Mouse (Mus musculus) forebrain, embryonic 15.5 days (tissue): Measurements from ENCODE around the gene Galntl6. TPM values are rescaled to one million over a fixed set of nuclear protein-coding genes. Genes with fewer than 3 reads are reported as not detected.

Experiments
- ATAC-seq: fragments of 200-750 bp; cut with Nextera tagmentation; replicated peaks from 2 replicates; pipeline ENCODE4 v1.8.0; 2017; ENCODE audit warnings: mild to moderate bottlenecking, moderate TSS enrichment, moderate library complexity
- H3K27ac ChIP-seq: fragments of 300-500 bp; sonication (generic); replicated peaks from 2 replicates; pipeline ENCODE4 v1.5.1; 2015; ENCODE audit warnings: mild to moderate bottlenecking, inconsistent platforms
- H3K27me3 ChIP-seq: fragments of 300-500 bp; sonication (generic); 2 replicates; pipeline ENCODE4 v1.6.1; 2015; ENCODE audit warnings: inconsistent platforms
- H3K36me3 ChIP-seq: fragments of 300-500 bp; sonication (generic); 2 replicates; pipeline ENCODE4 v1.6.1; 2015; ENCODE audit warnings: mild to moderate bottlenecking, inconsistent platforms
- H3K4me1 ChIP-seq: fragments of 300-500 bp; sonication (generic); 2 replicates; pipeline ENCODE4 v1.6.1; 2015; ENCODE audit warnings: inconsistent platforms
- H3K4me2 ChIP-seq: fragments of 300-500 bp; sonication (generic); replicated peaks from 2 replicates; pipeline ENCODE4 v1.6.1; 2015; ENCODE audit warnings: mild to moderate bottlenecking, inconsistent platforms
- H3K4me3 ChIP-seq: fragments of 300-500 bp; sonication (generic); 2 replicates; pipeline ENCODE4 v1.5.1; 2015; ENCODE audit warnings: mild to moderate bottlenecking, inconsistent platforms
- H3K9ac ChIP-seq: fragments of 300-500 bp; sonication (generic); replicated peaks from 2 replicates; pipeline ENCODE4 v1.6.1; 2015; ENCODE audit warnings: mild to moderate bottlenecking, inconsistent platforms
- H3K9me3 ChIP-seq: fragments of 300-500 bp; sonication (generic); 2 replicates; pipeline ENCODE4 v1.6.1; 2016; ENCODE audit warnings: inconsistent platforms
- WGBS: fragments of 180-500 bp; shearing (Covaris S2); methylation state at CpG from one replicate; pipeline ENCODE4 v1.1.7; 2015; ENCODE audit warnings: mixed read lengths; 5-methylcytosine and 5-hydroxymethylcytosine counted together
- polyA plus RNA-seq: library from polyadenylated mRNA; unstranded; fragments of >200 nt; fragmentation: Nextera tagmentation; extraction: Ambion mirVana; gene quantifications from 2 replicates; pipeline ENCODE4 v1.2.1, GENCODE M21; 2015

Gene Galntl6
- polyA plus RNA-seq, 1 experiment from 2014 or later: 7.3 TPM

DNA sequence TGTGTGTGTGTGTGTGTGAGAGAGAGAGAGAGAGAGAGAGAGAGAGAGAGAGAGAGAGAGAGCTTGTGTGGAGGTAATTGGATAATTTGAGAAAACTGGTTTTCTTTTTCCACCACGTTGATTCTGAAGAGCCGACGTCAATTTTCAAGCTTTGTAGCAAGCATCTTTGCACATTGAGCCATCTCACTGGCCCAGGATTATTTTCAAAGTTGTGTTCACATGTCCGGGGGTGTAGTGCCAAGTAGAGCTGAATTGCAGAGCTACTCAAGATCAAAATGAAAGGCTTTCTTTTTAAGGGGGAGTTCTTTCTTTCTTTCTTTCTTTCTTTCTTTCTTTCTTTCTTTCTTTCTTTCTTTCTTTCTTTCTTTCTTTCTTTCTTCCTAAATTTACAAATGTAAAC is 1022.3 kb downstream of the Galntl6 start:
- ATAC-seq: no peak
- H3K4me2 ChIP-seq: no peak overlapping the region
- H3K4me1 ChIP-seq: peaks cover 4% of the 10 kb centered on the region; the same call in 1 of the 2 replicates
- H3K9me3 ChIP-seq: no peaks in the 10 kb centered on the region
- no peak overlapping the region for H3K4me3 ChIP-seq
- 54% methylated on average over 4 of the region's 4 CpGs for WGBS
- no peaks in the 10 kb centered on the region for H3K27me3 ChIP-seq
- H3K36me3 ChIP-seq: no peaks in the 10 kb centered on the region
- no peak overlapping the region for H3K27ac ChIP-seq
- no peak overlapping the region for H3K9ac ChIP-seq

DNA sequence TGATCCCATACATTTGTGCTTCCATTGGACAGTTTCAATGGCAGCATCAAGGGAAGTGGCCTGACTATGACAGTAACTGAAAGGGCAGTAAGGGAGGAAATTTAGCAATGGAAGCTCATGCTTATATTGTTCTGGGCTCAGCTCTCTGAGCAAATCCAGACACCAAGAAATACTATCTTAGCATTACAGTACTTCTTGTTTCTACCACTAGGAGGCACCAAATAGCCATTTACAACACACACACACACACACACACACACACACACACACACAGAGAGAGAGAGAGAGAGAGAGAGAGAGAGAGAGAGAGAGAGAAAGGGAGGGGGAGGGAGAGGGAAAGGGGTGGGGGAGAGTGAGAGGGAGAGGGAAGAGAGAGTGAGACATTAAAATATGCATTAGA is 1023.6 kb downstream of the Galntl6 start:
- Histone ChIP-seq H3K9ac (no peak overlapping the region), H3K4me2 (no peak overlapping the region), H3K4me3 (no peak overlapping the region), H3K36me3 (no peaks in the 10 kb centered on the region), H3K4me1 (peaks cover 4% of the 10 kb centered on the region; the same call in 1 of the 2 replicates), H3K9me3 (no peaks in the 10 kb centered on the region), H3K27ac (no peak overlapping the region), H3K27me3 (no peaks in the 10 kb centered on the region)
- ATAC-seq: no peak

DNA sequence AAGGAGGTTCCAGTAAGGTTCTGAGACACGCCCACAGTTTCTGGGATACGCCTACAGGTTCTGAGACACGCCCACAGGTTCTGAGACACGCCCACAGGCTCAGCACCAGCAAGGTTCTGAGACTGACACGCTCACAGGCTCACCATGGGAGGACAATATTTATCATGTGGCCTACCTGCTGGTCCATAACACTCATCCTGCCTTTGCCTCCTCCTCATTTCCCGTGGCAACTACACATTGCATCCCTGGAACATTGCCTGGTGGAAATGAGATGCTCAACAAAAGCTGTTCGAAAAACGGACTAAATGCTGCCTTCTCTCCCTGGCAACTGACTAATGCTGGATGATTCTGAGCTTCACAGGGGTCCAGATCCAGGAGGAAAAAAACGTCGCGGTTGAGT is 1033.0 kb downstream of the Galntl6 start:
- 53% methylated on average over 11 of the region's 11 CpGs for WGBS
- Histone ChIP-seq H3K27ac (peak overlapping the region; percentile 19; the same call in 1 of the 2 replicates), H3K9me3 (no peaks in the 10 kb centered on the region), H3K4me3 (no peak overlapping the region), H3K4me1 (peaks cover 4% of the 10 kb centered on the region; the same call in 1 of the 2 replicates), H3K27me3 (no peaks in the 10 kb centered on the region), H3K9ac (no peak overlapping the region), H3K36me3 (no peaks in the 10 kb centered on the region), H3K4me2 (no peak overlapping the region)
- ATAC-seq: no peak; the same call in 1 of the 2 replicates

DNA sequence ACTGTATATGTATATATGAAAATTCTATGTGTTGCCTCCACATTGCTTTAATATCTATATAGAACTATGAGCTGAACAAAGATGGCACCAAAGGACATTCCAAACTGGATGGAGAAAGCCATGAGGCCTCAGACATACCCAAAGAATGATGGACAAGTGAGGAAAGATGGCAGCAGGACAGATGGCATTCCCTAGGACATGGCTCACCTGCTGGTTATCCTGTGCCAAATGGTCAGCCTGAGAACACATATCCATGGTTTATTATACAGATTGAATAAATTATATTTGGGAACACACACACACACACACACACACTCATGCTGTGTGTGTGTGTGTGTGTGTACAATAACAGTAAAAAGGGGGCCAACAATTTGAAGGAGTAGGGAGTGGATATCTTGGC is 1063.4 kb downstream of the Galntl6 start:
- Histone ChIP-seq H3K9me3 (no peaks in the 10 kb centered on the region), H3K27me3 (no peaks in the 10 kb centered on the region), H3K27ac (no peak overlapping the region), H3K36me3 (no peaks in the 10 kb centered on the region), H3K4me3 (no peak overlapping the region), H3K4me2 (no peak overlapping the region), H3K9ac (no peak overlapping the region), H3K4me1 (no peaks in the 10 kb centered on the region)
- ATAC-seq: no peak

DNA sequence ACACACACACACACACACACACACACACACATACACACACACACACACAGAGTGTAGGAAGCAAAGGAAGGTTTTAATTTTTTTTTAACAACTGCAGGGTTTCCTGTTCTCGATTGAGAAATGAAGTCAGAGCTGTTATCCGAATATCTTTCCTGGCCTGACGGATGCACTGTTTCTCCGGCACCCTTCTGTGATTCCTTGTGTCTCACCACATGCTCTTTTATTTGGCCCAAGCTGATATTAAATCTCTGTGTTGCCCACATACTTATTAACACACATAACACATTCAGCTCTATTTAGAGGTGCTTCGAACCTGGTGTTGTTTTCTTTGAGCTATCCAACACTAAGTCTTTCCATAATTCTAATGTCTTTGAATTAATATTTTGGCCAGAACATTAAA is 1069.0 kb downstream of the Galntl6 start:
- Histone ChIP-seq H3K27ac (peak overlapping the region; percentile 75), H3K4me3 (no peak overlapping the region), H3K27me3 (no peaks in the 10 kb centered on the region), H3K4me1 (peaks cover 12% of the 10 kb centered on the region), H3K9ac (no peak overlapping the region), H3K36me3 (no peaks in the 10 kb centered on the region), H3K9me3 (no peaks in the 10 kb centered on the region), H3K4me2 (no peak overlapping the region)
- 43% methylated on average over 5 of the region's 5 CpGs for WGBS
- peak; percentile 14; the same call in 1 of the 2 replicates for ATAC-seq

DNA sequence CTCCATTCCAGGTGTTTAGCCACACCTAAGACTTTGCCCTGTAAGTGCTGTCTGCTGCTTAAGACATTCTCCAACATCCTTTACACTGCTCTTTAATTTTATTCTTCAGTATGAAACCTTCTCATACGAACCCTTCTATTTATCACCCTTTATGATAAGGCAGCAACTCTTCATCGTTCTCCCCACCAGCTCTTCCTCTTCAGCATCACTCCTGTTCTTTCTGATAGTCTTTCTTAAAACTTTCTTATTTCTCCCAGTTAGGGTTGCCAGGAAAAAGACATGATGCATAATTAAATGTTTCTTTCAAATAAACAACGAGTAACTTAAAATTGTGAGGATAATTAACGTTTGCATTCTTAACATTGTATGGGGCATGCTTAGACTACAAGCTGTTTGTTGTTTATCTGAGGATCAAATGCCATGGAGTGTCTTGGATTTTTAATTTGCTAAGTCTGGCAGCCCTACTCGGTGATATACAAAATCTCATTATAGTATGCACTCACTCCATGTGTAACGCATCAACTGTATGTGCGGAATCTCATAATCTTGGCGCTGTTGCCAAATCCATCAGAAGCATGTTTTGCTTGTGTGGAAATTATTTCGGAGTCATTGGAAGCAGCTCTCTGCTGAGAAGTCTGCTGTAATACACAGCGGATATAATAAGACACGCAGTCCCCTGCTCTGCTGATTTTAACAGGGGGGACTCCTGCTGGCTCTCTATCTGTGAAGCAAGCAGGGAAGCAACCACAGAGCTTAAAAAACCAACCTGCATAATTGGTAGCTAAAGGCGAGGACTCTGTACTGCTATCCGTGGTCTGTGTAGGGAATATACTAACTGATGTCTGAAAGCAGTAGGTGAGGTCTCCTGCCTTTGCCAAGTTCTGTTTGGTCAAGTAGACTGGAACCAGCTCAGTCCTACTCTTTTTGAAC is 1069.7 kb downstream of the Galntl6 start:
- Histone ChIP-seq H3K4me1 (peaks cover 12% of the 10 kb centered on the region), H3K36me3 (no peaks in the 10 kb centered on the region), H3K27me3 (no peaks in the 10 kb centered on the region), H3K9me3 (no peaks in the 10 kb centered on the region), H3K4me3 (no peak overlapping the region), H3K9ac (no peak overlapping the region), H3K27ac (peak overlapping the region; percentile 75), H3K4me2 (no peak overlapping the region)
- peak; percentile 94 for ATAC-seq
- WGBS: 45% methylated on average over 13 of the region's 13 CpGs

DNA sequence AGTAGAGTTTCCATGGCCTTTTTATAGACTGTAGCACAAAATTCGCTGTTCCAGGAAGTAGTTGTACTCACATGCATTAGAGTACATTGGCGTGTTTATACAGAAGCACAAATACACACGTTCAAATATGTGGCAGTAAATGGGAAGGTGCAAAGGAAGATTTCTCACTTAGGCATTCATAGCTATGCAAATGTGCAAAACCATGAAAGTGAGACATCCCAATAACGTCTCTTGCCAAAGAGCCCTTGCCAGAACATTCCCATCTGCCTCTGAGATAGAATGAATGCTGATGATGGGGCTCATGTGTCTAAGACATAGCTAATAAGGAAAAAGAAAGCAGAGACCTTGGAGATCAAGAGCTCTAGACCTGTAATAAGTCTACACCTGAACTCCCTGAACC is 1071.0 kb downstream of the Galntl6 start:
- Histone ChIP-seq H3K27me3 (no peaks in the 10 kb centered on the region), H3K4me1 (peaks cover 23% of the 10 kb centered on the region), H3K9ac (no peak overlapping the region), H3K9me3 (no peaks in the 10 kb centered on the region), H3K4me3 (no peak overlapping the region), H3K4me2 (no peak overlapping the region), H3K27ac (peak overlapping the region; percentile 75), H3K36me3 (no peaks in the 10 kb centered on the region)
- WGBS: 52% methylated on average over 4 of the region's 4 CpGs
- ATAC-seq: peak; percentile 23; the same call in 1 of the 2 replicates

DNA sequence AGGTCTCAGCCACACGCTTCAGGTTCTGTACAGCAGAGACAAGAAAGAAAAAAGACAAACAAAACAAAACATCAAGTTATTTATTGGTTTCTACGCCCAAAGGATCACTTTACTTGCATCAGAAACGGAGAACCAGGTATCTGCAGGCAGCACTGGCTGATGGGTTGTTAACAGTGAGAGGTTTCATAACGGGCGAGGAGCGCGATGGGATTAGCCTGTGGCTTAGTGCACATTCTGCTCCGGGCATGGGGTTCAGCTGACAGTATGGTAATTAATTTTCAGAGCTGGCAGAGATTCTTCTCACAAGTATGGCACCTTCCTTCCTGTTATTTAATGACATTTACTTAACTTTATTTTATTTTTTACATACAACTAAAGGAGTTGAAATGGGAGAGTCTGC is 1075.1 kb downstream of the Galntl6 start:
- Histone ChIP-seq H3K9me3 (no peaks in the 10 kb centered on the region), H3K27ac (no peak overlapping the region), H3K36me3 (no peaks in the 10 kb centered on the region), H3K4me1 (peaks cover 26% of the 10 kb centered on the region), H3K4me3 (peak overlapping the region; percentile 13; the same call in 1 of the 2 replicates), H3K27me3 (no peaks in the 10 kb centered on the region), H3K4me2 (peak overlapping the region; percentile 17), H3K9ac (no peak overlapping the region)
- 28% methylated on average over 8 of the region's 8 CpGs for WGBS
- no peak for ATAC-seq

DNA sequence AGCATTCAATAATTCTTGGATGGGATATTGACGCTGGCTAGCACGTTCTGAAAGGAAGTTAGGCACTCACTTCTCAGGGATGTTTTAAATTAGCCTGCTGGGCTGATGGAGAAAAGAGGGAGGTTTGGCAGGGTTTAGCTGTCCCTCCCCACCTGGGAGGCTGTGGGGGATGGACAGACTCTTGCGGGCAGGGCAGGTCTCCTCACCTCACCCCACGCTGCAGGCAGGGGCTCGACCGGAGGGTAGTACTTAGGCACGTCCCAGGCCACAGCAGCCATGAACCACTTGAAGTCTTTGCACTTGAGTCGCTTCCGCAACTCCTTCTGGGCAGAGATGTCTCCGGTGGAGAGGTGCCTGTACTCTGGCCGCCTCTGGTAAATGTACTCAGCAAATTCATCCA is 1075.5 kb downstream of the Galntl6 start:
- Histone ChIP-seq H3K36me3 (no peaks in the 10 kb centered on the region), H3K27ac (no peak overlapping the region), H3K9ac (no peak overlapping the region), H3K4me1 (peaks cover 22% of the 10 kb centered on the region), H3K27me3 (no peaks in the 10 kb centered on the region), H3K4me3 (peak overlapping the region; percentile 13; the same call in 1 of the 2 replicates), H3K4me2 (peak overlapping the region; percentile 17), H3K9me3 (no peaks in the 10 kb centered on the region)
- ATAC-seq: peak; percentile 39; the same call in 1 of the 2 replicates
- WGBS: 38% methylated on average over 11 of the region's 11 CpGs

DNA sequence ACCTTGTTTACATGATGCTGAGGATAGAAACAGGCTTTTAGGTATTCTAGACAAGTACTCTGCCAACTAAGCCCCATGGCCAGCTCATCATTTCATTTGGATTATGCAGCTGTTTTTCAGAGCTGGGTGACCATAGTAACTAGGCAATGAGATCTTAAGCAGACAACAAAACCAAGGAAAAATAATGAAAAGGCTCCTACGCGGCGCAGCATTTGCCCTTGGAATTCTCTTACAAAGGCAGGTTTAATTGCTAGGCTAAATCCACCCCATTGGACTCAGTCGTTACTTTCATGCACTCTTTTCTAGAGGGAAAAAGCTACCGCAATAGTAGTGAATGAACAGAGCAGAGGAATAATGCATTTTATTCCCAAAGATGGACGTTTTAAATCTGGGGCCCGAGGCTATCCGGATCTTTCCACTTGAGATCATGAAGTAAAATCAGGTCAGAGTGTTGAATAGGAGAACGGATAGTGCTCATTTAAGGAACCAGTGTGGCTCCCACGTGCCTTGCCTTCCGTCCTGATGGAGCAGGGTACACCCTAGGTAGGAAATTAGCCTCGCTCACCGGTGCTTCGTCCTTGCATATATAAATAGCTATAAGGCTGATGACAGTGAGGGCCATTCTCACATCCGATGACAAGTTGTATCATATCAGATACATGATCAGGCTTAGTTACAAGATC is 1076.1 kb downstream of the Galntl6 start:
- H3K4me1 ChIP-seq: peaks cover 18% of the 10 kb centered on the region
- no peaks in the 10 kb centered on the region for H3K9me3 ChIP-seq
- H3K9ac ChIP-seq: no peak overlapping the region
- no peak overlapping the region for H3K27ac ChIP-seq
- no peaks in the 10 kb centered on the region for H3K36me3 ChIP-seq
- H3K27me3 ChIP-seq: no peaks in the 10 kb centered on the region
- peak; percentile 57 for ATAC-seq
- H3K4me3 ChIP-seq: no peak overlapping the region
- WGBS: 13% methylated on average over 15 of the region's 15 CpGs
- H3K4me2 ChIP-seq: peak overlapping the region; percentile 17

DNA sequence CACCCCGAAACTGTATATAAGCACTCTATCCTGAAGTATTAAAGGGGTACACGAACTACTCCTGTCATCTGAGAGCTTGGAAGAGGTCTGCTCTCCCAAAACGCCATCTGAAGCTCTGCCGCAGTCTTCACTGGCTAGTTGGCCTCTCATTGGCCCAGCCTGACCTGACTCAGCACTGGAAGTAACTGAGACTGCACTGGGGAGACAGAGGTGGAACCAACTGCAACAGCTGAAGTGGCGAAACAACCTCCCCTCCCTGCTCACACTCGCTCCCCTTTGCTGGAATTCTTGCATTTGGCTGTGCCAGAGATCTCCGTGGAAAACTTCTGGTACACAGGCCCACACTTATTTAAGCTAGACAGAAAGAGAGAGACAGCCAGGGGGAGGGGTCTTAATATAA is 1089.3 kb downstream of the Galntl6 start:
- no peak for ATAC-seq
- H3K4me2 ChIP-seq: no peak overlapping the region
- no peak overlapping the region for H3K9ac ChIP-seq
- no peaks in the 10 kb centered on the region for H3K9me3 ChIP-seq
- no peaks in the 10 kb centered on the region for H3K36me3 ChIP-seq
- no peaks in the 10 kb centered on the region for H3K27me3 ChIP-seq
- no peaks in the 10 kb centered on the region for H3K4me1 ChIP-seq
- no peak overlapping the region for H3K4me3 ChIP-seq
- WGBS: 69% methylated on average over 7 of the region's 7 CpGs
- no peak overlapping the region for H3K27ac ChIP-seq

DNA sequence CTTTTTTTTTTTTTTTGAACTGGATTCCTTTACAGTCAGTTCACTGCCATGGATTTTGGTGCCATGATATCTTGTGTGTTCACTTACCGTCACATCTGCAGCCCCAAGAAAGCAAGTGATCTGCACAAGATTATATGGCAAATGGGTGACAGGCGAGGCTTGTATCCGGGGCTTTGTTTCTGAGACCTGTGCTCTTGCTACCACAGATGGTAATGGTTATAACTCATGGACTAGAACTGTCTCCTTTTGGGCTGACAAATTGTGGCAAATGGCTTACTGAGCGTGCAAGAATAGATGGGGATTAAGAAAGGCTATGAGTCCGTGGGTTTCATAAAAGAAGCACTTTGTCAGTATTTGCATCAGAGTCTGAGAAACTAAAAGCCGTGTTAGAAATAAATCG is 1096.4 kb downstream of the Galntl6 start:
- no peaks in the 10 kb centered on the region for H3K9me3 ChIP-seq
- 71% methylated on average over 7 of the region's 7 CpGs for WGBS
- no peaks in the 10 kb centered on the region for H3K36me3 ChIP-seq
- no peak for ATAC-seq
- no peaks in the 10 kb centered on the region for H3K27me3 ChIP-seq
- no peaks in the 10 kb centered on the region for H3K4me1 ChIP-seq
- H3K27ac ChIP-seq: no peak overlapping the region
- H3K9ac ChIP-seq: no peak overlapping the region
- H3K4me3 ChIP-seq: no peak overlapping the region
- H3K4me2 ChIP-seq: no peak overlapping the region
